Mouse (Mus musculus) brain, embryonic 18.5 days (tissue): ENCODE results near the gene Nt5c2.

Experiments used
- DNase-seq: peaks from one replicate; pipeline ENCODE4 v3.0.0-alpha.2; 2012; ENCODE audit warnings: low read depth, low spot score

Gene Nt5c2

GRCm38 (mm10) chr19:46887811-46888527, 127.0 kb downstream of the Nt5c2 start:
- DNase-seq, result no peak

GRCm38 (mm10) chr19:46886826-46887225, 128.1 kb downstream of the Nt5c2 start:
- DNase-seq, result no peak

GRCm38 (mm10) chr19:46885365-46885764, 129.6 kb downstream of the Nt5c2 start:
- no peak for DNase-seq

GRCm38 (mm10) chr19:46879876-46880275, 135.1 kb downstream of the Nt5c2 start:
- no peak for DNase-seq

- no peak for DNase-seq
Observed at GRCm38 (mm10) chr19:46878346-46878745, 136.6 kb downstream of the Nt5c2 start.

GRCm38 (mm10) chr19:46877886-46878285, 137.1 kb downstream of the Nt5c2 start:
- no peak for DNase-seq

GRCm38 (mm10) chr19:46875790-46876189, 139.2 kb downstream of the Nt5c2 start:
- no peak for DNase-seq

- no peak for DNase-seq
Observed at GRCm38 (mm10) chr19:46873924-46874323, 141.0 kb downstream of the Nt5c2 start.

GRCm38 (mm10) chr19:46871651-46872050, 143.3 kb downstream of the Nt5c2 start:
- no peak for DNase-seq

- no peak for DNase-seq
Observed at GRCm38 (mm10) chr19:46871096-46871495, 143.9 kb downstream of the Nt5c2 start.

GRCm38 (mm10) chr19:46869526-46869925, 145.4 kb downstream of the Nt5c2 start:
- no peak for DNase-seq

GRCm38 (mm10) chr19:46869049-46869448, 145.9 kb downstream of the Nt5c2 start:
- no peak for DNase-seq

GRCm38 (mm10) chr19:46865381-46865780, 149.6 kb downstream of the Nt5c2 start:
- DNase-seq, result no peak

- no peak for DNase-seq
Observed at GRCm38 (mm10) chr19:46864731-46865331, 150.1 kb downstream of the Nt5c2 start.

- DNase-seq, result no peak
Observed at GRCm38 (mm10) chr19:46864079-46864478, 150.9 kb downstream of the Nt5c2 start.

GRCm38 (mm10) chr19:46863236-46863927, 151.6 kb downstream of the Nt5c2 start:
- no peak for DNase-seq

- no peak for DNase-seq
Observed at GRCm38 (mm10) chr19:46862556-46862955, 152.4 kb downstream of the Nt5c2 start.

- DNase-seq, result no peak
Observed at GRCm38 (mm10) chr19:46858200-46858599, 156.8 kb downstream of the Nt5c2 start.

GRCm38 (mm10) chr19:46857277-46857989, 157.5 kb downstream of the Nt5c2 start:
- DNase-seq, result no peak

GRCm38 (mm10) chr19:46856780-46857179, 158.2 kb downstream of the Nt5c2 start:
- DNase-seq, result no peak

- no peak for DNase-seq
Observed at GRCm38 (mm10) chr19:46856232-46856631, 158.7 kb downstream of the Nt5c2 start.

- no peak for DNase-seq
Observed at GRCm38 (mm10) chr19:46849443-46849997, 165.4 kb downstream of the Nt5c2 start.
